Mouse (Mus musculus) thymus, adult 2 months (tissue): ENCODE measurements at regions not wholly inside any gene's neighbourhood (a gene's known extent, or its start where the extent isn't known, plus 50 kb on each side); places are given as distances from the start of the nearest gene placed in this dataset.

Experiments used
- CTCF ChIP-seq: fragments of 200-500 bp; IDR thresholded peaks from 2 replicates; pipeline ENCODE4 v1.5.1; 2012; ENCODE audit warnings: mild to moderate bottlenecking, control low read depth, low read length, moderate library complexity, borderline replicate concordance; ENCODE audit not compliant: control insufficient read depth, poor library complexity, insufficient read depth; ENCODE audit errors: extremely low read depth
- POLR2A ChIP-seq: fragments of 200-500 bp; IDR thresholded peaks from 2 replicates; pipeline ENCODE4 v1.6.1; 2012; ENCODE audit warnings: mild to moderate bottlenecking, low read length, control low read depth, moderate library complexity; ENCODE audit not compliant: control insufficient read depth, poor library complexity, insufficient read depth; ENCODE audit errors: extremely low read depth

GRCm38 (mm10) chr1:77592248-77592647 is 77.4 kb upstream of the Epha4 start:
- no peak for TF ChIP-seq POLR2A
- TF ChIP-seq CTCF = no peak
